Mouse (Mus musculus) lung, embryonic 14.5 days (tissue): Measurements from ENCODE around the gene Ccdc169. TPM values are rescaled to one million over a fixed set of nuclear protein-coding genes. Genes with fewer than 3 reads are reported as not detected.

Source experiments
- ATAC-seq: fragments of 200-750 bp; cut with Nextera tagmentation; 2 replicates; pipeline ENCODE4 v1.8.0; 2017; ENCODE audit warnings: mild to moderate bottlenecking, moderate TSS enrichment, moderate library complexity; ENCODE audit not compliant: insufficient read depth
- DNase-seq: peaks from one replicate; pipeline ENCODE4 v3.0.0-alpha.2; 2015
- H3K27ac ChIP-seq: fragments of 300-500 bp; sonication (generic); 2 replicates; pipeline ENCODE4 v1.5.1; 2014; ENCODE audit warnings: low read depth, mild to moderate bottlenecking, moderate library complexity
- H3K27me3 ChIP-seq: fragments of 300-500 bp; sonication (generic); 2 replicates; pipeline ENCODE4 v1.6.1; 2014; ENCODE audit warnings: low read length, control low read depth; ENCODE audit not compliant: insufficient read depth
- H3K36me3 ChIP-seq: fragments of 300-500 bp; sonication (generic); 2 replicates; pipeline ENCODE4 v1.6.1; 2014; ENCODE audit warnings: control low read depth; ENCODE audit not compliant: insufficient read depth
- H3K4me1 ChIP-seq: fragments of 300-500 bp; sonication (generic); 2 replicates; pipeline ENCODE4 v1.6.1; 2014; ENCODE audit warnings: antibody characterized with exemption, control low read depth; ENCODE audit not compliant: insufficient read depth
- H3K4me2 ChIP-seq: fragments of 300-500 bp; sonication (generic); 2 replicates; pipeline ENCODE4 v1.6.1; 2014; ENCODE audit warnings: mild to moderate bottlenecking
- H3K4me3 ChIP-seq: fragments of 300-500 bp; sonication (generic); 2 replicates; pipeline ENCODE4 v1.5.1; 2014; ENCODE audit warnings: low read depth, low read length
- H3K9ac ChIP-seq: fragments of 300-500 bp; sonication (generic); 2 replicates; pipeline ENCODE4 v1.6.1; 2014
- H3K9me3 ChIP-seq: fragments of 300-500 bp; sonication (generic); 2 replicates; pipeline ENCODE4 v1.6.1; 2016; ENCODE audit warnings: low read depth, low read length, control low read depth
- CTCF ChIP-seq: IDR thresholded peaks from 2 replicates; pipeline ENCODE4 v1.5.1; 2016; ENCODE audit warnings: antibody characterized with exemption, low read depth
- WGBS: fragments of 180-500 bp; shearing (Covaris S2); extraction: QIAGEN DNeasy Blood & Tissue Kit; methylation state at CpG from one replicate; pipeline ENCODE4 v1.1.7; 2014; 5-methylcytosine and 5-hydroxymethylcytosine counted together
- polyA plus RNA-seq: library from polyadenylated mRNA; unstranded; fragments of >200 nt; fragmentation: Nextera tagmentation; extraction: Ambion mirVana; gene quantifications from 2 replicates; pipeline ENCODE4 v1.2.1, GENCODE M21; 2014

The Ccdc169 gene
- polyA plus RNA-seq, 1 experiment from 2014 or later, result not detected

DNA sequence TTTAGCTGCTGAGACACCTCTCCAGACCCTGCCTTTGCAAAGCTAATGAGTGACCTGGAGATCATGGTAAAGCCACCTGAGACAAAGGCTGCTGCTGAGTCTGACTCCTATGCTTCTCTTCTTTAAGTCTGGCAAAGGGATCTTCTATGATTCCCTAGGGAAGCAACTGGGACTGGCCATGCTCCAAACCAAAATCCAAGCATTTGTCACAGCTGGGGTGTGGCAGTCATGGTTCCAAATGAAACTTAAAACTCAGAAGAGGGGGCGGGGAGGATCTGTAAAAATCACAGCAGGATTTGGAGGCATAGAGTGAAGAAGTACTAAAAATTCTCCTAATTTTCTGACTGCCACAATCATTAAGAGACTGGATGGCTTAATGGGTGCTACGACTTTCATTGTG, 40.0 kb upstream of the Ccdc169 start:
- ATAC-seq (no peak), DNase-seq (no peak)
- TF ChIP-seq CTCF, result no peak
- H3K27ac ChIP-seq, result no peak overlapping the region
- H3K27me3 ChIP-seq, result no peaks in the 10 kb centered on the region
- no peak overlapping the region for H3K4me3 ChIP-seq
- H3K4me1 ChIP-seq, result no peaks in the 10 kb centered on the region
- no peaks in the 10 kb centered on the region for H3K36me3 ChIP-seq
- H3K4me2 ChIP-seq, result no peak overlapping the region
- 80% methylated on average over 2 of the region's 2 CpGs for WGBS
- no peak overlapping the region for H3K9ac ChIP-seq
- no peaks in the 10 kb centered on the region for H3K9me3 ChIP-seq

- Histone ChIP-seq H3K9ac (no peak overlapping the region), H3K4me2 (no peak overlapping the region), H3K4me1 (no peaks in the 10 kb centered on the region), H3K4me3 (no peak overlapping the region), H3K27ac (no peak overlapping the region), H3K9me3 (no peaks in the 10 kb centered on the region), H3K27me3 (no peaks in the 10 kb centered on the region), H3K36me3 (no peaks in the 10 kb centered on the region)
- ATAC-seq (no peak), DNase-seq (no peak)
- WGBS, result 71% methylated on average over 2 of the region's 2 CpGs
- TF ChIP-seq CTCF, result no peak
Measured at GRCm38 (mm10) chr3:55098014-55098413, 39.1 kb upstream of the Ccdc169 start.

GRCm38 (mm10) chr3:55098990-55099389, 38.1 kb upstream of the Ccdc169 start:
- H3K9me3 ChIP-seq, result no peaks in the 10 kb centered on the region
- H3K4me2 ChIP-seq, result no peak overlapping the region
- H3K27ac ChIP-seq, result no peak overlapping the region
- H3K9ac ChIP-seq, result no peak overlapping the region
- no peak for DNase-seq
- H3K4me1 ChIP-seq, result no peaks in the 10 kb centered on the region
- no peak for ATAC-seq
- WGBS, result 54% methylated on average over 11 of the region's 11 CpGs
- no peaks in the 10 kb centered on the region for H3K27me3 ChIP-seq
- H3K4me3 ChIP-seq, result no peak overlapping the region
- no peaks in the 10 kb centered on the region for H3K36me3 ChIP-seq
- no peak for TF ChIP-seq CTCF

GRCm38 (mm10) chr3:55101092-55101491, 36.0 kb upstream of the Ccdc169 start:
- H3K4me3 ChIP-seq, result no peak overlapping the region
- no peak for TF ChIP-seq CTCF
- H3K27ac ChIP-seq, result no peak overlapping the region
- no peak for DNase-seq
- no peak for ATAC-seq
- no peak overlapping the region for H3K4me2 ChIP-seq
- H3K36me3 ChIP-seq, result no peaks in the 10 kb centered on the region
- no peak overlapping the region for H3K9ac ChIP-seq
- H3K9me3 ChIP-seq, result no peaks in the 10 kb centered on the region
- no peaks in the 10 kb centered on the region for H3K27me3 ChIP-seq
- H3K4me1 ChIP-seq, result no peaks in the 10 kb centered on the region

DNA sequence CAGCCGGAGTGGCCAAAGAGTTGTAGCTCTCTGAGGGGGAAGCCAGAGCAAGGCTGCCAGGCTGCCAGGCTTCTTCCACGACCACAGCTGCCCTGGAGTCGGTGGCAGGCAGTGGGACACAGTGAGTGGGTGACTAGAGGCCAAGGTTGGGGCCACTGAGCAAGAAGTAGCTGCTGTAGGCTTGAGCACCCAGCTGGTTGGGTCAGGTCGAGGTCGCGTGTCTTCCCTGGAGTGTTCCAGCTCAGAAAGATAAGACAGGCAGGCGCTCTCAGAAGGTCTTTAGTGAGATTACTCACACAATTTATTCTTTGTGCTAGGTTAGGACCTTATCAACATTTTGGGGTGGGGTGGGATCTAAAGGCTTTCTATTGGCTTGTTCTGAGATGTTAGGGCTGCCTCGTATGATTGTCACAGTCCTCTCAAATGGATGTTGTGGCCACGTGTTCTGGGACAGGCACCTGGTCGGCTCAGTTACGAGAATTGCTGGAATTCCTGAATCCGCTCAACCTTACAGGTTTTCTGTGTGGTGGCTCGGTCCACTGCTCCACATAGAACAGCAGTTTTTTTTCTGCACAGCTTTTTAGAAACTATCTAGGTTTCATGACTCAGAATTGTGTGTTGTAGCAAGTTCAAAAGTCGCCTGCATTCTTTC, 31.6 kb upstream of the Ccdc169 start:
- DNase-seq (no peak), ATAC-seq (no peak)
- H3K4me2 ChIP-seq, result no peak overlapping the region
- H3K27me3 ChIP-seq, result no peaks in the 10 kb centered on the region
- no peaks in the 10 kb centered on the region for H3K36me3 ChIP-seq
- H3K9ac ChIP-seq, result no peak overlapping the region
- 58% methylated on average over 14 of the region's 14 CpGs for WGBS
- no peak for TF ChIP-seq CTCF
- no peak overlapping the region for H3K27ac ChIP-seq
- H3K9me3 ChIP-seq, result no peaks in the 10 kb centered on the region
- H3K4me1 ChIP-seq, result no peaks in the 10 kb centered on the region
- H3K4me3 ChIP-seq, result no peak overlapping the region

DNA sequence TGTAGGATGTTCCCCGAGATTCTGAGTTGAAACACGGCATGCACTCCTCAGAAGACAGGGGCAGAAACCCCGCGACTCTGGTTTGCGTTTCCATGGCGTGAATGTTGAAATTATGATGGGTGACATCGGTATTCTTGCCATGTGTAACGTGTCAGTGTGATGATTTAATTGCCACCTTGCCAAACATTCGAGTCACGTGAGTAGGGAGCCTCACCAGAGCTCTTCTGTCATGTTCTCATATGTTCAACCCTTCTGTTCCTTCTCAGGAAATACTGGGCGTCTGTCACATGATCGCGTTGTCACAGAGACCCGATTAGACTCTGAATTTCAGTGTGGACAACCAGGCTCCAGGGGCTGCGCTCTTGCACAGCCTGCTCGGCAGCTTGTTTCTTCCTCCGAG, 31.1 kb upstream of the Ccdc169 start:
- H3K9me3 ChIP-seq, result no peaks in the 10 kb centered on the region
- no peaks in the 10 kb centered on the region for H3K4me1 ChIP-seq
- no peak overlapping the region for H3K4me3 ChIP-seq
- H3K4me2 ChIP-seq, result no peak overlapping the region
- DNase-seq (no peak), ATAC-seq (no peak)
- no peak for TF ChIP-seq CTCF
- no peaks in the 10 kb centered on the region for H3K36me3 ChIP-seq
- no peak overlapping the region for H3K9ac ChIP-seq
- no peak overlapping the region for H3K27ac ChIP-seq
- WGBS, result 83% methylated on average over 17 of the region's 17 CpGs
- H3K27me3 ChIP-seq, result no peaks in the 10 kb centered on the region

- Histone ChIP-seq H3K9me3 (no peaks in the 10 kb centered on the region), H3K4me1 (0 out of 2 replicates have a peak, but pooled peaks cover 2% of the 10 kb centered on the region), H3K4me2 (no peak overlapping the region), H3K9ac (no peak overlapping the region), H3K36me3 (no peaks in the 10 kb centered on the region), H3K4me3 (no peak overlapping the region), H3K27me3 (no peaks in the 10 kb centered on the region), H3K27ac (no peak overlapping the region)
- DNase-seq (no peak), ATAC-seq (no peak)
- 82% methylated on average over 4 of the region's 4 CpGs for WGBS
- no peak for TF ChIP-seq CTCF
Measured at GRCm38 (mm10) chr3:55109097-55109496, 28.0 kb upstream of the Ccdc169 start.
